Mouse (Mus musculus) cortical plate, adult 2 months (tissue): ENCODE data around the gene Acp2.

ENCODE experiments used
- CTCF ChIP-seq: fragments of 200-500 bp; IDR thresholded peaks from 2 replicates; pipeline ENCODE4 v1.5.1; 2011; ENCODE audit warnings: mild to moderate bottlenecking, control low read depth, low read length; ENCODE audit not compliant: insufficient read depth; ENCODE audit errors: extremely low read depth
- POLR2A ChIP-seq: fragments of 200-500 bp; IDR thresholded peaks from 2 replicates; pipeline ENCODE4 v1.6.1; 2011; ENCODE audit warnings: mild to moderate bottlenecking, low read length, control low read depth; ENCODE audit not compliant: insufficient read depth; ENCODE audit errors: extremely low read depth

DNA sequence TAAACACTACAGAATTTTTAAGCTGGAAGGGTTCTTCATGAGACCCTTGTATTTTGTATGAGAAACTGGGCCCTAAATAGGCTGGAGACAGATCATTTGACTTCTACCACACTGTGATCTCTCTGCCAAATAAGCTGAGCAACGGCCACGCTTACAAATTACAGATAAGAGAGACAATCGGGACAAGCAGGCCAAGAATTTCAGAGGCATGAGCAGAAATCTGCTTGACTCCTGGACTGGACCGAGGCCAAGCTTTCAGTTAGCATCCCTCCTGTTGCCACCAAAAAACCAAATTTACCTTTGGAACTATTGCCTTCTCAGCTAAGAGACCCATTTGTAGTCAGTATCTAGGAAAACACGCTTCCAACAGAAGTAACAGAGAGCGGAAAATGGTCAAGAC lies 42.1 kb upstream of the Acp2 start:
- TF ChIP-seq CTCF (no peak), POLR2A (no peak)
